Mouse (Mus musculus): ENCODE results near the gene Btbd3. TPM values are rescaled to one million over a fixed set of nuclear protein-coding genes. Genes with fewer than 3 reads are reported as not detected.
"Not testable (repeated sequence)": the region's sequence is repeated elsewhere in the genome, so short reads cannot be mapped to it uniquely, and the experiment has no call there.

Gene Btbd3
- polyA plus RNA-seq, 3 experiments from 2014 or later: not detected

DNA sequence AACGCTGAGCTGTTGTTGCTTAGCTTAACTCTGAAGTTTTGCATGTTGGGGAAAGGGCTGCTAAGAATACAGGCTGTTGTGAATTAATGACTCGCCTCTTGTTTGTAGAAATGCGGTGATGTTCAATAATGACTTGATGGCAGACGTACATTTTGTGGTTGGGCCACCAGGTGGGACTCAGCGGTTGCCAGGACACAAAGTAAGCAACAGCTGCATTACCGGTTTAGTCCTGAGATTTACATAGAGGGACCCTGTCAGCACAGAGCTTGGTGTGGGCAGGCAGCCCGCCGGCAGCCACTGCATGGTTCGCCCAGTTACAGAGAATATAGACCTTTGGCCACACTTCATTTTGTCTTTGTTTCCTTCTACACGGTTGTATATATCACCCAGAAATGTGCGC, 23.3 kb downstream of the Btbd3 start:
- no peak for ATAC-seq

DNA sequence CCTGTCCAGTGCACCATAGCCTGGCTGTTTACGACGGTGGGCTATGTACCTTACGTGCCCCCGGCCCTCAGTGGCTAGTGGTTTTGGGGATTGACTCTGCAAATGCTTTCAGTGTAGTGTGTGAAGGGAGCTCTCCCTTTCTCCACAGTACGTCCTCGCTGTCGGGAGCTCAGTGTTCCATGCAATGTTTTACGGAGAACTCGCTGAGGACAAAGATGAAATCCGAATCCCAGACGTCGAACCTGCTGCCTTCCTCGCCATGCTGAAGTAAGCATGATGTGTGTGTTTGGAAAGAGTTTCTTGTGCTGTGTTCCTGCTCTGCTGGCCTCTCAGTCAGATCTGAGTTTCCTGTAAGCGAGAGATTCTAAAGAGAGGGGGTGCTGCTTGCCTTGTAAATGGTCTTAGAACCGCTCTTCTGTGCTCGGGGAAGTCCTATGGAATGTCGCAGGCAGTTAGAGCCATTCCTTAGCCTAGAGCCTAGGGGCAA, 23.9 kb downstream of the Btbd3 start:
- ATAC-seq: no peak

DNA sequence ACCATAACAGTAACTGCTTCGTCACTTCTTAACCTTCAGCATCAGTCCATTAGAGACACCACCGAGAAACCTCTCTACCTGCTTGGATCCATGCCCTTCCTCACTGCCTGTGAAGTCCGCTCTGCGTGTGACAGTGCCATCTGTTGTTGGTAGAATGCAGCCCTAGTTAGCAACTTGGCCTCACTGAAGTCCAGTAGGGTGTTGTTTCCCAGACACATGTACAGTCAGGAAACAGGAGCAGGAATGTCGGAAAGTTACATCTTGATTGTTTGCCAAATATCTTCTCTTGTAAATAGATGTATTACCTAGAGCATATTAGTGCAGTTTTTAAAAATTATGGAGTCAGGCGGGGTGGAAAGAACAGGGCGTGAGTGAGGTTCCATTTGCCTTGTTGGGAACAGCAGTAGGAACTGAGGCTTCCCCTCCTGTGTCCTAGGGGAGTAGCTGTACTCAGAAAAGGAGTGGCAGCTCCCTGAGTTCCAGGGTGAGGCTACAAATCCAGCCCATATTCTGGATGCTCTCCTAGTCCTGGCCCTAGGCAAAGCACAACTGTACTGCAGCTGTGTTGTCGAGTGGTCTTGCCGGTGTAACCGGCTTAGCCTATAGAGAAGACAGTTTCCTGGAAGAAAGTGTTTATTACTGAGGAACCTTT, 25.3 kb downstream of the Btbd3 start:
- no peak for ATAC-seq

DNA sequence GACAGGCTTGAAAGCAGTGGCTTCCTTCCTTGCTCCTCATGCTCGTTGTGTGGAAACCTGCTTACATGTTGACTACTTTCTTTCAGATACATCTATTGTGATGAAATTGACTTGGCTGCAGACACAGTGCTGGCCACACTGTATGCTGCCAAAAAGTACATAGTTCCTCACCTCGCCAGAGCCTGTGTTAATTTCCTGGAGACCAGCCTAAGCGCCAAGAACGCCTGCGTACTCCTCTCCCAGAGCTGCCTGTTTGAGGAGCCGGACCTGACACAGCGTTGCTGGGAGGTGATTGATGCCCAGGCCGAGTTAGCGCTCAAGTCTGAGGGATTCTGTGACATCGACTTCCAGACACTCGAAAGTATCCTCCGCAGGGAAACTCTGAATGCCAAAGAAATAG, 27.0 kb downstream of the Btbd3 start:
- ATAC-seq: no peak

DNA sequence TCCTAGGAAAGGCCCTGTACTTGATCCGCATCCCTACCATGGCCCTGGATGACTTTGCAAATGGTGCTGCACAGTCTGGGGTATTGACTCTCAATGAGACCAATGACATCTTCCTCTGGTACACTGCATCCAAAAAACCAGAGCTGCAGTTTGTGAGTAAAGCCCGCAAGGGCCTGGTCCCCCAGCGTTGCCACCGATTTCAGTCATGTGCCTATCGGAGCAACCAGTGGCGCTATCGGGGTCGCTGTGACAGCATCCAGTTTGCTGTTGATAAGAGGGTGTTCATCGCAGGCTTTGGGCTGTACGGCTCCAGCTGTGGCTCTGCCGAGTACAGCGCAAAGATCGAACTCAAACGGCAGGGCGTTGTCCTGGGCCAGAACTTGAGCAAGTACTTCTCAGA, 27.5 kb downstream of the Btbd3 start:
- no peak for ATAC-seq

DNA sequence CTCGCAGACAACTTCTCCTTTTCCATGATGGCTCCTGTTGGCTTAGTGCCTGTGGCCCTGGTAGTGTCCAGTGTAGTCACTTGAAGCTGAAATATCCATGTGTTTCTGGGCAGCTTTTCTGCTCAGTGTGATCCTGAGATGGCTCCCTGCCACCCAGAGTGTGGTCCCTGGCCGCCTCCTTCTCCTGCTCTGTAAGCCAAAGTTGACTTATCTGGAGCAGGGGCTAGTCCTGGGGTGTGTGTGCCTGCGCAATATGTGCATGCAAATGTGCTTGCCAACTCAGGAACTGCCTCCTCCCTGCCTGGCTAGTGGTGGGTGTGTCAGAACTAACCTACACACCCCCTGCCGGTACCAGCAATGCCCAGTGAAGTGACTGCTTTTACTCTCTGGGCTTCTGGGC, 29.4 kb downstream of the Btbd3 start:
- no peak for ATAC-seq

DNA sequence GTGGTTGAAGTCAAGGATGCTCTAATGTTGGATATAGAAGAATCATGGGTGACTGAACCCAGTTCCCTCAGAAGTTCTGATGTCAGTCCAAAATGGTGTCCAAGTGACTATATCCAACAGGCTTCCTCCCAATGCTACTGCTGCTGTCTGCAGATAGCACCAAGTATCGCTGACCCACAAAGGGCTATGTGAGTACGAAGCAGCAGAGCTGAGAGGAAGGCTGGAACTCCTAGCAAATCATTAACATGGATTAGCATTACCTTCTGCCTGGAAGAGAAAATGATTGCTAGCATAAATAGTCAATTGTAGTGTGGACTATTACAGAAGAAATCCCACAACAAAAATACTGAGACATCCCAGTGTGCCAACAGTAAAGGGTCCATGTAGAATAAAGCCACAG, 33.8 kb downstream of the Btbd3 start:
- ATAC-seq: no peak

DNA sequence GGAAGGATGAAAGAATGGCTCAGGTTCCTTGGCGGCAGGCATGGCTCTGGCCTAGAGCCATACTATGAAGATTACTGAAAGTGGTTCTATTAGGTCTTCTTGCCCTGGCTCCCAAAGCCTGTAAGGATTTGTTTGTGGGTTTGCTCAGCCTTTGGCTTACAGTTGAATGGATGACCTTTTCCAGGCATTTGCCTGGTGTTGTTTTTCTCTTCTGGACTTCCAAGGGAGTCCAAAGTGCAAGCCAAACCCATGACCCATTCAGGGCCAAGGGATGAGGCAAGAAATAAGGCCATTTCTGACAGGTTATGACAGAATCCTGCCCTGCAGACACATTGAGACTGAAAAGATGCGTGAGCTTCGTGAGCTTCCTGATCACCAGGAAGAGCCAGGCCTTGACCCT, 37.9 kb downstream of the Btbd3 start:
- no peak for ATAC-seq

DNA sequence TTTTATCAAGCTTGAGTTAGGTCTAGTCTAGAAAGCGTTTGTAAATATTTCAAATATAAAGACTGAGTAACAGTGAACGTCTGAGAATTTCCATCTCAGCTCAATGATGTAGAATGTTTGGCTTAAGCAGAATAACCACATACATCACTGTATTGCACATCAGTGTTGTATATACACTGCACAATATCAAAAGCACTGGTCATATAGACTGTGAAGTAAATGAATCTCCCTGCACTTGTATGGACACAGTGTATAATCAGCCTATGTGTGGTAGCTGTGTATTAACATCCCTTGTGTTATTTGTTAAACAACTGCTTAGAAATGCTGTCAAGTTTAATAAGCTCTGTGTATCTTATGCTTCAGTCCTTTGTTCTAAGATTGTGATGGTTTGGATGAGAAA, 49.9 kb downstream of the Btbd3 start:
- ATAC-seq: no peak

DNA sequence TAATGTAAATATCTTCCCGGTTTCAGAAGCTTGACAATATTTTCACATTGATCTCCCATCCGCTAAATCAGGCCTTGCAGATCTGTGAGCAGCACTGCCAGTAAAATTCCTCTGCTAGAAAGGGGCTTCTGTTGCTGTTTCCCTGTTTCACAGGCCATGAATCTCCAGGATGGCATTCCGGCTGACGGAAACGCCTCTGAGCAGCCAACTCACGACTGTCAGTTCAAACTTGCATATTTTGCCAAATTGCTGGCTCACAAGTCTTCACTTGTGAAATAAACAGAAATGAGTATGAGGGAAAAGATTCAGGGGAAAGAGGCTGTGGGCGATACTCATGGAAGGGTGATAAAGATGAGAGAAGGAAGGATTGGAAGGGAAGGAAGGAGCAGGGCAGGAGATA, 59.3 kb downstream of the Btbd3 start:
- ATAC-seq: no peak

DNA sequence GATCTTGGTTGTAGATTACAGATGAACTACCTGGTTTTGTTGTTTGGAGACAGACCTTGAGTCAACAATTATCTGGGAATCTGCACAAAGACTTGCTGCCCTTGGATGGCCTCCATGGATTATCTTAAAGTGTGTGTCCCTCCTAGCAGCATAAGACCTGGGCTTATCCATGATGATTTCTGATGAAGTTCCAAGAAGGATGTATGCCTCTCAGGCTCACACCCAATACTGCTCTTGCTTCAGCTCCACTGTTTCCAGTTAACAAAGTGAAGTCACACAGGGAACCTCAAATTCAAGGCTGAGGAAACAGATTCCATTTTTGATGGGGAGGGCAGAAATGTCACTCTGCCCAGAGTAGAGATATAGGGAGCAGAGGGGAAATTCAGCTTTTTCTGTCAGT, 64.0 kb downstream of the Btbd3 start:
- ATAC-seq: no peak

DNA sequence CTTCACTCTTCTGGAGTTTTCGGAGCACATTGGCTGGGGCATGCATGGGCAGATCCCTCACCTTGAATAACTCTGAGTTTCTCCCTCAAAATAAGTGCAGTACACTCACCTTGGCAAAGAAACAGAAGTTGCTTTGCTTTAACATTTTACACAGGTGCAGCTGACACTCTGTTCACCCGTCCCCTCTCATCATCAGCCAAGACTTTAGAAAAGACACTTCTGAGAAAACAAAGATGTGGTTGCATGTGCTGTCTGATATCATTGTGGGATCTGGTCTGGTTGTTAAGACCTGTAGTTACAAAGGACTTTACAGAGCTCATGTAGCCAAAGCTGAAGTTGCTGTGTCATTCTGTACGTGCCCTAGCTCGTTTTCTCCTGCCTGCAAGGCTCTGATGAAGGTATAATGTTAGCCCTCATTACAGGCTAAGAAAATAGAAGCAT, 64.7 kb downstream of the Btbd3 start:
- ATAC-seq: no peak

DNA sequence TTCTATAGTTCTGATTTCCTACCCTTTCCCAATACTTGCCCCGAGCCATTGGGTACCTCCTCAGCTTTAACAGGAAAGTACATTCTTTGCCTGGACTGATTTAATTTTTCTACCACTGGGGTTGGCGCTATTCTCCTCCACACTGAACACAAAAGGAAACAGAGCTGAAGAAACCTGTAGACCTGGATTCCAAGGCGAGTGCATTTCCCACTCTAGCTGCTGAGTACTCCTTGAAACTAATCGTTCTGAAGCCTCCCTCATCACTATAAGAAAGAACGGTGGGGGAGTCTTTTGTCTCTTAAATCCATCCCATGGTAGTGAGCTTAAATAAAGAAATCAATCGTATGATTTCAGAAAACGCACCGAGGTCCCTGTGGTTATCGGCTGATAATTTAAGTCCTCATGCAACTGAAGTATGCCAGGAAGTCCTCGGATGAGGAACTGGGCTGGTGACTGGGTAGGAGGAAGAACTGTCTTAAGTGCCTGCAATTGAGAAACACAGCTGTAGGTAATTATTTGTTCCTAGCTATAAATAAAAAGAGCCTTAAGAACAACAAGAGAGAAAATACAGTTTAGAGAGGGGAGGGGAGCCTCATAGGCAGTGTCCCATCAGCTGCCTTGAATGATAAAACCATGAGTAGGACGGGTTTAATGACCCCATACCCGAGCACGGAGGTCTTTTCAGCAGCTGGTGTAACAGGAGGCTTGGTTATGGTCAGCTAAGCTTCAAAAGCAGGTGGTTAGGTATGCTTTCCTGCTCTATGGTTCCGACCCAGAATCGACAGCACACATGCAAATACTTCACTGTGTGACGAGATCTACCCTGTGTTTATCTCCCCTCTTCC, 66.1 kb downstream of the Btbd3 start:
- ATAC-seq: no peak

DNA sequence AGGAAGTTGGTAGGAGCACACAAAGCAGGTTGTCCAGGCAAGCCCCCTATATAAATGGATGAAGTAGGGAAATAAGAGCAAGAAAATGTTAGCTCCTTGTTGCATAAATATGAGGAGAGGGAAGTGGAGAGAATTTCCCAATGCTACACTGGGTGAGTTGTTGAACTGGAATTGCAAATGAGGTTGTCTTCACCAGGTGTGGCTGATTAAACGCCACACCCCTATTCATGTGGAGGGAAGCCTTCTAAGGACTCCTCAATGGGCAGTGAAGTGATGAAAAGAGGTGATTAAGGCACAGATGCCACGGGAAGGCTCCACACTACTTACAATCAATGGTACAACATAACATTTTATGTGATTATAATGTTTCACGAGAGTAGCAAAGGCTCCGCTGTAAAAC, 70.0 kb downstream of the Btbd3 start:
- no peak for ATAC-seq

DNA sequence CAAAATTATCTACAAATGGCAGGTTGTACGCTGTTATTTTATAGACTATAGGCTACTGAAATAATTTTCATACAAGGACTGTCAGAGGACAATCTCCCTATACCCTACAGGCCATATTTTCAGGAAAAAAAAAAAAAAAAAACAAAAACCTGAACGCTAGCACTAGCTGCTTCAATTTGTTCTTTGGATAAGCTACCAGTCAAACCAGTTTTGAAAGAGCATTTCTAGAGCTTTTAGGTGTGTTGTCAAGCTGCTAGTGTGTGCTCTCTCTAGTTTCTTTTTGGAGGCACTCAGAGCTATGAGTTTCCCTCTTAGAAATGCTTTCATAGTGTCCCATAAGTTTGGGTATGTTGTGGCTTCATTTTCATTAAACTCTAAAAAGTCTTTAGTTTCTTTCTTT, 77.8 kb downstream of the Btbd3 start:
- ATAC-seq: not testable (repeated sequence)

DNA sequence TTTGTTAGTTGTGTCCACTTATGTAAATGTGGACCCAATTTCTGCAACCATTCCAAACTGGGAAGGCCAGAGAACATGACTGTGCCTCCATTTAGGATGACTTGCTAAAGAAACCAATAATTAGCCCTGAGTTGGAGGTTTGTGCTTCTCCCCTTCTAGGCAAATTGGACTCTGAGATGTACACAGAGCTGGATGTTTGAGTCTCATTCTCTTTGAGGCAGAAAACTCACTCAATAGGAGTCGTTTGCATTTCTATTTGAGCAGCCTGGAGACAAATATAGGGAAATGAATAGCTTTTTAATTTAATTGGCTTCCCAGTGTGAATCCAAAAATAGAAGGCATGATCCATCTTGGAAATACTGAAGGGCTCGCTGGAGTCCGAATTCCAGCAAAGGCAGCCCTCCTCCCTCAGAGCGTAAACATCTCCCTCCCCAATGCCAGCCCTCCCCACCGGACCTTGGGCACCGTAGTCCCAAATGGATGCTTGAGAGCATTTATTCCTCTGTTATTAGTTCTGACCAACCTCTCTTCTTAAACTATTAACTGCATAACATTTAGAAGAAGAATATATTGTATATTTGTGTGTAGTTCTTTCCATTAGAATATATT, 81.6 kb downstream of the Btbd3 start:
- no peak for ATAC-seq

DNA sequence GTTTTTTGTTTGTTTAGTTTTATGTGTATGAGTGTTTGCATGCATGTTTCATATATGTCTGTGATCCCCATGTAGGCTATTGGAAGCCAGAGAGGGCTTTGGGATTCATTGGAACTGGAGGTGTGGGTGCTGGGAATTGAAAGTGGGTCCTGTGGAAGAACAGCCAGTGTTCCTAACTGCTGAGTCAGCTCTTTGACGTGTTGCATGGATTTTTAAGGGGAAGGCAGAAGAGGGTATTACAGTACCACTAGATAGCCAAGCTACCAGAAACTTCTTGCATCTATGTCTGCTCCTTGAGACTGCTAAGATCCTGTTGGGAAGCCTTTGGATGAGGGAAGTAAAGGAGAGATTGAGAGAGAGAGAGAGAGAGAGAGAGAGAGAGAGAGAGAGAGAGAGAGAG, 82.2 kb downstream of the Btbd3 start:
- no peak for ATAC-seq

DNA sequence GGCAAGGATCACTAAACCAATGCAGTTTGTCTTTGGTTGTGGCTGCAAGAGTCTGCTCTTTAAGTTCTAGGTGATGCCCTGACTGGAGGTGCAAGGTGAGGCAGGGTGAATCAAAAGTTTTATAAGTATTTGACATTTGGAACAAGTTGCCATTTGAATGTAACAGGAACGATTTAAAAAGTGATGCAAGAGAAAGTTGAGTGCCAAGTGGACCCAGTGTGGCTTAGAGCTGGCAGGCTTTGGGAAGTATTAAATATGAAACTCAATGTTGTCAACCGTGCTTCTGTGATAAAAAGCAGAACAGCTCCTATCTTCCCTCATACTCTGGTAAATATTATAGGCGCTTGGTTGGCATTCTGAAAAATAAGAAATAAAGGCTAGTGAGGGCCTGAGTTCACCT, 99.0 kb downstream of the Btbd3 start:
- ATAC-seq: no peak

DNA sequence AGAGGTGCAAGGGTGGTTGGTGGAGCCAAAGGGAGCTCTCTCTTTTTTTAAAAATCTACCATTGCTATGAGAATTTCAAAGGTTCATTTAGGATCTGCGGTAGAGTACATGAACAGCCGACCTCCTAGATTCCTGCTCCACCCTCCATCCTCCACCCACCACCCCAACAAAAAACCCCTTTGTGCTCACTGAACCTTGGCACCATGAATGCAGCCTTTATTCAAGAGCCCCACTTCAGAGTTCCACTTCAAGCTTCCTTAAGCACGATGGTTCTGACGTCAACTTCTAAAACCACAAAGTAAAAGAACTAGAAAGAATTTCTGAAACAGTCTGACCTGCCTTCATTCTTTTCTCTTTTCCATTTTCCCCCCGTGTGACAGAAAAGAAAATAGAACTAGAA, 106.1 kb downstream of the Btbd3 start:
- no peak for ATAC-seq

DNA sequence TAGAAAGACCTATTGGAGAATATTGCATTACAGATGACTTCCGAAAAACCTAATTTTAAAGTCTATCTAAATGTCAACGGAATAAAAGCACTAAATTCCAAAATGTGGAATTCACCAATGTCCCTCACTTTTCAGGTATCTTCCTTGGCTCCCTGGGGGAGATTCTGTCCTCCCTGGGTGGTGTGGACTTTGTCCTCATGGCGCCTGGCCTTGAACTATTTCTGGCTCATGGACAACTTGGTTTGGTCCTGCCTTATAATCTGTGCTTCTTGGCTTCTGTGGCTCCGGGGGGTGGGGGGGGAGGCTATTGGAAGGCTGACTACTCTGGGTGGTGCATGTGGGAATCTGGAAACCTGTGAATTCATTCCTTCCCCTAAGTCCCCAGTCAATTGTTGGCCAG, 109.0 kb downstream of the Btbd3 start:
- no peak for ATAC-seq

DNA sequence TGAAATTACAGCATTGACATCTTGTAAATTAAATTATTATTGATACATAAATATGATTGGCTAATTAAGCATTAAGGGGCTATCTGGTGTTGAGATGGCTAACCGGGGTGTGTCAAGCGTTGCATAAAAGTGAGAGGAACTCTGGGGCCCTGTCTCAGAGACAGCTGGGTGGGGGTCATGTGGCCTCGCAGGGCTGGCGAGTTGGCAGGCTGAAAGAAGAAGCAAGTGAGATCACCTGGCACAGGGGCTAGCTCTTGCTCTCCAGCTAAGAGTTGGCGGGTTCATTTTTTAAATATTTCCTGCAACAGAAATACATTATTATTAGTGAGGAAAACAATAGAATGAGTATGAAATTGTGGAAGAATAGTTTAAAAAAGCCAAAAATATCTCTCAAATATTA, 118.2 kb downstream of the Btbd3 start:
- no peak for ATAC-seq

DNA sequence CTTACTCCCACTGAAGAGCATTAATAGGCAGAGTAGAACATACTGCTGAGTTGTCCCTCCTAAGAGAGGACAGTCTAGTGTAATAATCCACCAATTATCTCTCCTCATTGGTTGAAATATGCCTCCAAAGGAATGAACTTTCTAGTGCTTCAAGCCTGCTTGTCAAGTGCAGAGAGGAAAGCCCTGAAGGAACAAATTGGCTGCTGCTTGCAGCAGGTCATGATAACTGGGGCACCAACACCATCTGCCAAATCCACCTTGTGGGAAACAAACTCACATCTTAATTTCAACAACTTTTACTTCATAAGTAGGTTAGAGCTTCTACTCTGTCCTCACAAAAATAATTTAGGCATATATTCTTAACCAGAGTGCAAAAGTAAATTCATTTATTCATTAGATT, 122.5 kb downstream of the Btbd3 start:
- no peak for ATAC-seq

DNA sequence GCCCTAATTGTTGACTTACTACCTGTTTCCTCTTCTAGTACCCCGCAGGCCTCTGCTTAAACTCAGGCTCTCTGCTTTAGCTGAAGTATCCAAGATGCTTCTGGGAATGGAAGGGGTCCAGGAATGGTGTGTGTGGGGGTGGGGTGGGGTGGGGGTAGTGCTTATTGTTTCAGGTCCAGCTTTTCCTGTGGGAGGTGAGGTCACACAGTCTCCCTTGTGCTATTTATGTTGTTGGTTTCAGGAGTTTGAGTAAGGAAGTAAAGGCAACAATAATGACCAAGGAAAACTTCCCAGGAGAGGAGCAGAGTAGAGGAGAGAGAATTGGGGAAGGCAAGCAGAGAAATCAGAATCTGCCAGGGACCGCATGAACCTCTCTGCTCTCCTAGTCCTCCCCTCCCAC, 128.4 kb downstream of the Btbd3 start:
- no peak for ATAC-seq

DNA sequence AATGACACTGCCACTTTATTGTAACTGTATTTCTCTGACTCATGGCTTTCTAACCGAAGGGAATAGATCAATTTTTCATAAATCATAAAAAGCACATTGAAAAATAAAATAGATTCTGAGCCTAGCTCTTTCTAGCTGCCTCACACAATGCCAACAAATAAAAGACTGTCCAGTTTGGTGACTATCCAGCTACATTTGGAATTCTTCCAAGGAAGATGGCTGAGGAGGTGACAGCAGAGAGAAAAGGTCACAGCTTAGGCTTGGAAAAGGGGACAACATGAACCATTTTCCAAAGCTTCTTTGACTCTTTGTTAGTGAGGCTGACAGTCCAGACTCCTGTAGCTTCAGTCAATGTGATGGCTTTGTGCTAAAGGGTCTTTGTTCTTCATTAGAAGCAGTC, 132.2 kb downstream of the Btbd3 start:
- no peak for ATAC-seq
